Mouse (Mus musculus) liver, adult (tissue): ENCODE results near the gene Dnajb12.

Experiments
- GATA4 ChIP-seq: IDR thresholded peaks from 2 replicates; pipeline ENCODE4 v1.6.1; 2014; ENCODE audit warnings: mild to moderate bottlenecking, low read length; ENCODE audit not compliant: insufficient replicate concordance

Dnajb12 gene

DNA sequence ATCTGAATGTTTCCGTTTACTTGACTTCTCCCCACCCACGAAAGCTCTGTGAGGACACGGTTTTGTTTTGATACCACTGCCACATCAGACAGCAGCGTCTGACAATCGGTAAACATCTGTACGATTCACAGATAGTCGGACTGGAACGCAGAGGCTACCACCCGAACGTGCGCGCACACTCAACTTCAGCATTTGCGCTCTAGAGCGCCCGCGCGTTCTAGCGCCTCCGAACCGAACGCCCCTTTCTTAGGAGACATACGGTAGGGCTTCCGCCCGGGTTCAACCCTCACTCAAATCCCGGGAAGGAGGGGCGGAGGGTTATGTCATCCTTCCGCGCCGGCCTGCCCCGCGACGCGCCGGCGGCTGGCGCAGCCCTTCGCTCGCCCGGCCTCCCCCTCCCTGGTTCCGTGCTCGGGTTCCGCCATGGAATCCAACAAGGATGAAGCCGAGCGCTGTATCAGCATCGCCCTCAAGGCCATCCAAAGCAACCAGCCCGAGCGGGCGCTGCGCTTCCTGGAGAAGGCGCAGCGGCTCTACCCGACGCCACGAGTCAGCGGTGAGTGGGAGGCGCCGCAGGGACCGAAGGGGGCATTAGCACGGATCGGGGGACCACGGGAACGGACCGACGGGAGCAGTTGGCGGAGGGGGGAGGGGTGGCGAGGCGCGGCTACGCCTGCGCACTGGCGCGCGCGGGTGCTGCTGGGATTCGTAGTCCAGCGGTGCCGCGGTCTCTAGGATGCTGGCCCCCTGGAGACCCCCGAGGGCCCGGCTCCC, at the start of gene Dnajb12:
Dnajb12 (plus strand) TSS at position 302 of the 774 bp plus-strand sequence.
- no peak for TF ChIP-seq GATA4

DNA sequence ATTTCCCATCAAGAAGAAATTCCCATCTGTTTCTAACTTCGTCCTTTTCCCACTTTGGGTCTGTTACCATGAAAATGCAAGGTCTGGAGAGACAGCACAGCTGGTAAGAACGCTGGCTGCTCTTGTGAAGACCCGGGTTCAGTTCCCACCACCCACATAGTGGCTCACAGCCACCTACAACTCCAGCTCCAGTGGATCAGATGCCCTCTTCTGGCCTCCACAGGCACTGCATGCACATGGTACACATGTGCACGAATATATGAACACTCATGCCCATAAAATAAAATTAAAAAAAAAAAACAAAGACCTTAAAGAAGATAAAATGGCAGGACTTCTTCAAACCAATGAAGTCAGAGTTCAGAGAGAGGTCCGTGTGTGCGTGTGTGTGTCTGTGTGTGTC, 49.5 kb upstream of the Dnajb12 start:
- no peak for TF ChIP-seq GATA4

DNA sequence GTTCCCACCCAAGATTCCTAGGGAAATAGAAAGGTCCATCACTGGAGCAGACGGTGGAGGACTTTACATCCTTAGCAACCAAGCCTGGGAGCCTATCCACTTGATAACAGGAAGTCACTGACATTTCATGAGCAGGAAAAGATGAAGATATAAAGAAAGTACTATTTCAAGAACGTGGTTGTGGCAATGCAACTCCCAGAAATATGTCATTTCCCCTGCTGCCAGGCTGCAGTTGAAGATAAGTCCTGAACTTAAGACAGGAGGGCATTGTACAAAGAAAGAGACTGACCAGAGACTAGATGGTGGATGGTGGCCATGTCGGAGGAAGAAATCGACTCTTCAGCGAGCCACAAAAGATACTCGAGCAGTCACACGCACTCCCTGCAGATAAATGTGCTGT, 47.4 kb upstream of the Dnajb12 start:
- peak; percentile 5; the same call in 1 of the 2 replicates for TF ChIP-seq GATA4

DNA sequence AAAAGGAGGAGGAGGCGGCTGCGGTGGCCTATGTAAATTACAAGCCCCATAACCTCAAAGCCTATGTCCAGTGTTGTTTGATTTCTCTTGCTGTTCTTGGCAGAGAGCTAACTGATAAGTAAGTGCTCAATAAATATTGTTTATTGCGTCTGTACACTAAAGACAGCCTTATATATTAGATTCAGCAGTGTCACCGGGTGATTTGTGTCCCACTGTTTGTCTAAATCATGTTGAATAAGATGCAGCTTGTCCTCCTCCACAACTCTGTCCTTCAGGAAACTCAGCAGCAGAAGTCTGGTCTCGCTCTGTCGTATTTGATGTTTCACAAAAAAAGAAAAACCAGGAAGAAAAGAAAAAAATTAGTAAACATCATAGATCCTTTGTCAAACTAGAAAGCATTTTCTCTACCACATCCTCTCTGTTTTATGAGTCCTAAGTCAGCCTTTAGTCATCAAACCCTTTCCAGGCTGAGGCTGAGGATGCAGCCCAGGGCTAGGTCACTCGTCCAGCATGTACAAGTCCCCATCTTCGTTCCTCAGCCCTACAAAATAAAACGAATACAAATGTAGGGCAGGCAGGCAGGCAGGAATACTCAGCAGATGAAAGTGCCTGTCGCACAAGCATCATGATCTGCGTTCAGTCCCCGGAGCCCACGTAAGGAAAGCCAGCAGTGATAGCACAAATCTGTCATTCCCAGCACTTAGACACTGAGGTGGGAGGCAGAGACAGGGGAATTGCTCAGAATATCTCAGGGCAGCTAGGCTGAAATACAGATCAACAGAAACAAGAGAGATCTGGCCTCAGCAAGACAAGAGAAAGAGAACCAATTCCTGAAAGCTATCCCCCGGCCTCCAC, 43.8 kb upstream of the Dnajb12 start:
- no peak for TF ChIP-seq GATA4

DNA sequence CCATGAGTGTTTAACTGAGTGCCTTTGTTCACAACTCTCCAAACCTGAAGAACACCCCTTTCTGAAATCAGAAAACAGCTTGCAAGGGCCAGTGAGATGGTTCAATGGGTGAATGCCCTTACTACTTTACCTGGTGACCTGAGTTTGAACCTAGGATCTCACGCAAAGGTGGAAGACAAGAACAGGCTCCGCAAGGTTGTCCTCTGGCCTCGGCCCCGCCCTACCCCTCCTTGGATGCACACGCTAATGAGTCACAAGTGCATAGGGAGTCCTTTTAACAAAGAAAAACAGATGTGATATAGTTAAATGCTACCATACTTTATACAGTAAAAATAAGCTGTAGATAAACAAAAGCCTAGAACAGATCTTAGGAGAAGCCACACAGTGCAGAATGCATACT, 41.9 kb upstream of the Dnajb12 start:
- no peak for TF ChIP-seq GATA4

DNA sequence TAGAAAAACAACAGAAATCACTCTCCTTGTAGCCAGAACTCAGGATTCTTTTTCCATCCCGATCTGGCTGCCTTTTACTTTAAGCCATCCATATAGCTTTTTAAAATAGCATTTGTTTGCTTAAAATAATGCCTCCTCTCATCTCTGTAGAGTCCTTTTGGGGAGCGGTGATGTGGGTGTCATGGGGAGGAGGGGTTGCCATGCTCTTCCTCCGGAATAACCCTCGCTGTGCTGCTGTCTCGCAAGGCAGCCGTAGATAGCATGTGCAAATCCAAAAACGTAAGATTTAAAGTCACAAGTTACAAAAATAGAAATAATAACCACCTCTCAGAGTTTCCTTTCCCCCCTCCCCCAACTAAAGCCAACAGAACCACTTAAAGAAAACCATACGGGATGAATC, 37.9 kb upstream of the Dnajb12 start:
- no peak for TF ChIP-seq GATA4

DNA sequence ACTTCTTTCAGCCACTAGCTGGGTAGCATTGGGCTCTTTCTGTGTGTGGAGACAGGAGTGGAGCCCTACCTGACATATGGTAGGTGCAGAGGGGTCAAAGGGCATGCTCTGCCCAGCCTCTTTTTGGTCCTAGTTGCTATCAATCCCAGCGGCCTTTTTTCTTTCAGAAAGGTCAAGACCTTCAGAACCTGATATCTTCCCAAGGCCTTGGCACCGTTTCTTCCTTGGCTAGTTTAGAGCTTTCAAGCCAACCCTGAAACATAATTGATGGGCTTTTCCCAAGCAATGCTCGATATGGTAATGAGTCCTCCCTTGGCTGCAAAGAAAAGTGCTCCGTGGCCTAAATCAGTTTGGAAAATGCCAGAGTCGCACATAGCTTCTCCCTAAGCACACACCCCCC, 36.2 kb upstream of the Dnajb12 start:
- no peak for TF ChIP-seq GATA4

DNA sequence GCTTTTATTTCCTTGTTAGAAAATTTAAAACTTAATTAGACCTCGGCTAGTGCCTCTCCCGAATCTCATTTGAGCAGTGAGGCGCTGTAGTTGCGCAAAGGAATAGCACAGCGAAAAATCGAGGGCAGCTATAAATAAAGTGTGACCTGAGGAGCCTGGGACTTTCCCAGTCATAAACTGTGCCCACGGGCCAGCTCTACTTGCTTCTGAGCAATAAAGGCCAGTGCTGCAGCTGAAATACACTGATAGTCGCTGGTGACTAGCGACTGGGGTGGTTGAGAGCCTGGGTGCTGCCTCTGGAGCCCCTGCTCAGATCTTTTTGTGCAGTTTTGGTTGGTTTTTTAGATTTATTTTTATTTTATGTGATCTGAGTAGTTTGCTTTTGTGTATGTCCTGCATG, 34.7 kb upstream of the Dnajb12 start:
- TF ChIP-seq GATA4: no peak

DNA sequence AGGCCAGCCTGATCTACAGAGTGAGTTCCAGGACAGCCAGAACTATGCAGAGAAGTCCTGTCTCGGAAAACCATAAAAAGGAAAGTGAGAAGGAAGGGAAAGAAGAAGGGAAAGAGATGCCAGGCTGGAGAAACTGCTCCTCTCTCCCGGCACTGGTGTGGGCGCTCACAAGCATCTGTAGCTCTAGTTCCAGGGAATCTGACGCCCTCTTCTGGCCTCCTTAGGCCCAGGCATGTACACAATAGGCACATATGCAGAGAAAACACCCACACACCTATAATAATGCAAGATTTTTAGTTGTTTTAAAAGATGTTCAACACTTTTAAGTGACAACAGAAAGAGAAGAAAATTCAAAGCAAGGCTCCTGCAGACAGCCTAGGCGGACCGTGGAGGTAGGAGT, 32.9 kb upstream of the Dnajb12 start:
- TF ChIP-seq GATA4: no peak

DNA sequence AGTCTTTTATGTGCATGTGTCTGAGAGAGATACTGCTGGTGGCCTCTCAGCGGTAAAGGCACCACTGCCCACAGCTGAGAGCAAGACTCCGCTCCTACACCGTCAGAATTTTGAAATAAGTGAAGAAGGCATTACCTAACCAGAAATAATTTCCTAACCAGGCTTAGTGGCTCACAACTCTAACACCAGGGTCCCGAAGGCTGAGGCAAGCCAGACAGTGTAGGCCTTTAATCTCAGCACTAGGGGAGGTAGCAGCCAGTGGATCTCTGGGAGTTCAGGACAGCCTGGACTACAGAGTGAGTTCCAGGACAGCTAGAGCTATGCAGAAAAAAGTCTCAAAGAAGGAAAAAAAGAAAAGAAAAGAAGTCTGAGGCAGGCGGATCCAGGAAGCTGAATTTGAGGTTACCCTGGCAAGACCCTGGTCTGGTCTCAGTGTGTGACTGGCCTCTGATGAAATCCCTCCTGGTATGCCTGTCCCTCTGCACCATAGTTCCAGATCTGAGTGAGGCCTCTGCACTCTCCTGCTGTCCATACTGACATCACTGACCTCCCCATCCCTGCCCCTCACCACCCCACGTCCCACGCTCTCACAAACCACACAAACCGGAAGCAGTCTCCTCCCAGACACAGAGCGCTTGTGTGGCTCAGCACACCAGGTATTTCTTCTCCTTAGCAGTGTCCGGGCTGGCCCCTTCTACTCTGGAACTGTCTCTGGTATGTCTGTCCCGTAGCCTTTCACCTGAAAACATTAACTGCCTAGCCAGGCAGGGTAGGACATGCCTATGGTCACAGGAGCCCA, 31.1 kb upstream of the Dnajb12 start:
- no peak for TF ChIP-seq GATA4

DNA sequence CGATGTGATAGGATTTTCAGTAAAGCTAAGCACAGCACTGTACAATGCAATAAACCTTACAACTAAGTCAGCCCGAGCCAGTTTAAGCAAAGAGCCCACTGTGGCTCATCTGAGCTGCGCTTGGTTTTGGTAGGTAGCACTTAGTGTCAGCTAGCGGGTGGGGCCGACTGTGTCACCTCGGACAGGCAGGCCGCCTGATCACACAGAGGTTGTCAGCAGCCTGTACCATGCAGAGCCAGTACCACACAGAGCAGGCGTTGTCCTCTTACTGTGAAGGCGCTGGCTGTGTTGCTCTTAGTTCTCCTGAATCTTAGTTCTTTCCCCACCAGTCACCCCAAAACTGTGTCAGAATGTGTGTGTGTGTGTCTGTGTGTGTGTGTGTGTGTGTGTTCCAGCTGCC, 30.4 kb upstream of the Dnajb12 start:
- TF ChIP-seq GATA4: no peak

DNA sequence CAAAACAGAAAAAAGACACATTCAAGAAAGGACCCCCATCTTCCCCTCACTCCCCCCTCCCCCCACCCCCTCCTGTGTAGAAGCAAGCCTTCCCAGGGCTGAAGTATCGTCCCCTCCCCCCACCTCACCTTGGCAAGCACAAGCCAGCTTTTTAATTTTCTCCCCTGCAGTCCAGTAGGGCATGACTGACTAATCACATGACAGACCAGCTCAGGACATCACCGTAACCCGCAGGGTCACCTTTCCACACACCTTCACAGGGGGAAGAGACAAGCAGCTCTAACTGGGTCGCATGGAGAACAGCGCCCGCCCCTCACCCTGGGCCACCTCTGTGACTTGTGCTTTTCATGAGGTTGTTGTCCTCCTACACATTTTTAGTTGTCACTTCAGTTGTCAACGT, 30.0 kb upstream of the Dnajb12 start:
- no peak for TF ChIP-seq GATA4

DNA sequence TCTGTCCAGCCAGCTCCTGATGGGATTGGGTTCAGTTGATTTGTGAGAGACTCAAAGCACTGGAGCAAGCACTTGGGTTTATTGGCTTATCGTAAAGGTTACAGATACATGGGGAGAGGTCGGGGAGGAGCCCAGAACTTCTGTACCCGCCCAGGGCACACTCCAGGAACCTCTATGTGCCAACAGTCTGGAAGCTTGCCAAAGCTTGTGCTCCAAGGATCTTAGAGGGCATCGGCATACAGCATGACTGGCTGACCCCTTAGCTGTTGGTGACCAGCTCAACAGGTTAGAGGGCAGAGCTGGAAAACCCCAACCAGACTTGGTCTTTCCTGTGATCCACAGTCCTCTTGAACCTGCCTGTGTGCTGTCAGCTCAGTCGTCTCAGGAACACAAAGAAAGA, 22.2 kb upstream of the Dnajb12 start:
- no peak for TF ChIP-seq GATA4

DNA sequence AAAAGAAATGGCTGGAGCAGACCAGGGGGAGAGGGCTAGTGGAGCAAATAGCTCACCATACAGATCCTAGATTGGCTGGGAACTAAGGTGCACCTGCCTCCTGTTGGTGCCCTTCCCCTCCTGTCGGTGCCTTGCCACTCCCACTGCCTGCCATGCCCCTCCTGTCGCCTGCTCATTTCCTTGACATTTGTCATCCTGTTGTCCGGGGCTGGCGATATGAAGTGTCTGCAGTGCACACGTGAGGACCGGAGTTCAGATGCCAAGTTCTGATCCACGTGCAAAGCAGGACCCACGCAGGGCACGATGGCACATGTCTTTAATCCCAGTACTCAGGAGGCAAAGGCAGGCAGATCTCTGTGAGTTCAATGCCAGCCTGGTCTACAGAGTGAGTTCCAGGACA, 18.7 kb upstream of the Dnajb12 start:
- TF ChIP-seq GATA4: no peak

DNA sequence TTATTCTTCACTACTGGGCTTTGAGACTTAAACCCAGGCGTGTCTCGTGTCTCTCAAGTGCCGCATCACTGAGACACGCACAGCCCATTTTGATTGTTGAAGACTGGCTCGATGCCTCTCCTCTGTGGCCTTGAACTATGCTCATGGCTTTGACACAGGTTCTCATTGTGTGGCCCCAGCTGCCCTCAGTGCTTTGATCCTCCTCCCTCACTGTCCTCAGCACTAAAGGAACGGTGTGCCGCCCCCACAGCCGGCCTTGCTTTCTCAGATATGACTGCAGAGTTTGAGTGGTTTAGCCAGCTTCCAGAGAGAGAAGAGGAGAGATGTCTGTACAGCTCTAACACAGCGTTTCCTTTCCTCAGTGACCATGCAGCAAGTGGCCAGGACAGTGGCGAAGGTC, 18.2 kb upstream of the Dnajb12 start:
- no peak for TF ChIP-seq GATA4
